Mouse (Mus musculus) midbrain, embryonic 11.5 days (tissue): ENCODE data around the gene Col13a1. TPM values are rescaled to one million over a fixed set of nuclear protein-coding genes. Genes with fewer than 3 reads are reported as not detected.

Experiments used
- polyA plus RNA-seq: library from polyadenylated mRNA; unstranded; fragments of >200 nt; fragmentation: Nextera tagmentation; extraction: Ambion mirVana; gene quantifications from 2 replicates; pipeline ENCODE4 v1.2.1, GENCODE M21; 2014

Col13a1 gene
- polyA plus RNA-seq, 1 experiment from 2014 or later = 2.1 TPM

Other genes with a start within 250 kb of the Col13a1 start
- gene H2afy2, start 195.0 kb downstream of the Col13a1 start, polyA plus RNA-seq = 272 and 287 TPM in 2 replicates
- 0.34 and 0.37 TPM in 2 replicates for gene Neurog3, start 154.0 kb upstream of the Col13a1 start, polyA plus RNA-seq
- gene Fam241b, start 164.8 kb upstream of the Col13a1 start, polyA plus RNA-seq = 7.1 and 7.6 TPM in 2 replicates